Mouse (Mus musculus) bone marrow macrophage, adult 2 months (primary cell): Measurements from ENCODE around the gene Atxn7.

Source experiments
- CTCF ChIP-seq: IDR thresholded peaks from 2 replicates; pipeline ENCODE4 v1.5.1; 2012; ENCODE audit warnings: low read depth, mild to moderate bottlenecking, low read length, moderate library complexity
- POLR2A ChIP-seq: IDR thresholded peaks from 2 replicates; pipeline ENCODE4 v1.6.1; 2012; ENCODE audit warnings: mild to moderate bottlenecking, low read depth, low read length, borderline replicate concordance

GRCm38 (mm10) chr14:14021244-14021643 lies 60.0 kb downstream of the Atxn7 start:
- TF ChIP-seq POLR2A: no peak
- no peak for TF ChIP-seq CTCF
